Mouse (Mus musculus): ENCODE measurements around the gene H2-DMb2. TPM values are rescaled to one million over a fixed set of nuclear protein-coding genes. Genes with fewer than 3 reads are reported as not detected.
"Not testable (repeated sequence)": the region's sequence is repeated elsewhere in the genome, so short reads cannot be mapped to it uniquely, and the experiment has no call there.

H2-DMb2 gene
- polyA plus RNA-seq, 1 experiment from 2014 or later, result 0.23 TPM

DNA sequence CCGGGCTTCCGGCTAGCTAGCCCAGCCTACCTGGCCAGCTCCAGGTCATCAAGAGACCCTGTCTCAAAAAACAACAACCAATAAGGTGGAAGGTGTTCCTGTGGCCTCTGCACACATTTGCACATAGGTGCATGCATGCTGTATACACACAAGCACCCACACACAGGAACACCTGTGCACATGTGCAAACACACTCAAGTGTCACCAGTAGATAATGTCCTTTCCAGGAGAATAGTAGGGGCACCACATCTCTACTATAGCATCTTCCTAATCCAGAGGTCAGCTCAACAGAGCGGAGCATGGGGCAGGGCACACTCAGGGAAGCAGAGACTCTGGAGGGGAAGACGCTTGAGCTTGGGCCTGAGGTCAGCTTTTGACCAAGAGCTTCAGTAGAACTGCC is 1.1 kb downstream of the H2-DMb2 start:
- H3K4me2 ChIP-seq (ENCODE audit: low read depth, severe bottlenecking); DNase-seq (ENCODE audit: low spot score); H3K4me1 ChIP-seq (ENCODE audit: control insufficient read depth, insufficient read depth, low read length); H3K9ac ChIP-seq (ENCODE audit: low read length); H3K9me3 ChIP-seq (ENCODE audit: control insufficient read depth, low read length); H3K27ac ChIP-seq (replicated peaks; ENCODE audit: low read depth, low read length); H3K4me3 ChIP-seq (ENCODE audit: low read depth, low read length); H3K36me3 ChIP-seq (ENCODE audit: control insufficient read depth, insufficient read depth, low read length); ATAC-seq (ENCODE audit: insufficient number of reproducible peaks, low FRiP score, low TSS enrichment, low read depth): not testable (repeated sequence)
- peaks cover 14% of the 10 kb centered on the region for H3K27me3 ChIP-seq (ENCODE audit: control insufficient read depth, insufficient read depth, low read length)
- 83% methylated on average over 4 of the region's 4 CpGs for WGBS

DNA sequence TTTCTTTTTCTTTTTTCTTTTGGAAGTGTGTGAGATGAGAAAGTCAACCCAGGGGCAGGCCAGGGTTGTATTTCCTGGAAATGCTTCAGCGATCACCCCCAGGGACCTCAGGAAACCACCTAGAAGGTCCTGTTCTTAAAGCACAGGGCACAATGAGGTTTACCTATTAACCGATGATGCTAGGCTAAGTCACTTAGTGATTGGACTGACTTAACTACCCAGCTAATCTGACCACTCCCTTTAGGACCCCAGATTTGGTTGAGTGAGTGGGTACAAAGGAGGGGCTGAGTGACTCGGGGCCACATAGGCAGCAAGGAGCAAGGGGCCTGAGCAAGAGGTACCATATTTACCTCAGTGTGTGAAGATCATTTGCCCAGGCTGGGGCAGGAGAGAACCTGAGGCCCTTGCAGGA is 1.9 kb downstream of the H2-DMb2 start:
- 73% methylated on average over 3 of the region's 3 CpGs for WGBS
- H3K27me3 ChIP-seq (ENCODE audit: control insufficient read depth, insufficient read depth, low read length), result peaks cover 9% of the 10 kb centered on the region
- H3K27ac ChIP-seq (replicated peaks; ENCODE audit: low read depth, low read length), result no peak overlapping the region
- H3K9ac ChIP-seq (ENCODE audit: low read length), result no peak overlapping the region
- no peak for DNase-seq (ENCODE audit: low spot score)
- H3K36me3 ChIP-seq (ENCODE audit: control insufficient read depth, insufficient read depth, low read length), result no peaks in the 10 kb centered on the region
- H3K4me3 ChIP-seq (ENCODE audit: low read depth, low read length), result no peak overlapping the region
- peaks cover 5% of the 10 kb centered on the region; the same call in 1 of the 2 replicates for H3K4me1 ChIP-seq (ENCODE audit: control insufficient read depth, insufficient read depth, low read length)
- H3K4me2 ChIP-seq (ENCODE audit: low read depth, severe bottlenecking), result no peak overlapping the region
- ATAC-seq (ENCODE audit: insufficient number of reproducible peaks, low FRiP score, low TSS enrichment, low read depth), result no peak
- H3K9me3 ChIP-seq (ENCODE audit: control insufficient read depth, low read length), result no peaks in the 10 kb centered on the region

DNA sequence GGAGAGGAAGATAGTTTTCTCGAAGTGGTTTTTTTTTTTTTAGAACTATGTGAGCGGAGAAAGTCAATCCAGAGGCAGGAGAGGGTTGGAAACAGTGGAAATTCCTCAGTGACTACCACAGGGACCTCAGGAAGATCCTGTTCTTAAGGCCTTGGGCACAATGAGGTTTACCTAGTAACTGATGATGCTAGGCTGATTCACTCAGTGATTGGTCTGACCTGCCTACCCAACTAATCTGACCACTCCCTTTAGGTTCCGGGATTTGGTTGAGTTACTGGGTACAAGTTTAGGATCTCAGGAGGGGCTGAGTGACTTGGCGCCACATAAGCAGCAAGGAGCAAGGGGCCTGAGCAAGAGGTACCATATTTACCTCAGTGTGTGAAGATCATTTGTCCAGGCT is 9.8 kb downstream of the H2-DMb2 start, which contains the start of gene H2-DMb1:
Gene H2-DMb1 (plus strand): TSS at position 150 of the 400 bp plus-strand sequence.
- Histone ChIP-seq H3K27me3 (ENCODE audit: control insufficient read depth, insufficient read depth, low read length) (no peaks in the 10 kb centered on the region), H3K9me3 (ENCODE audit: control insufficient read depth, low read length) (no peaks in the 10 kb centered on the region), H3K4me3 (ENCODE audit: low read depth, low read length) (no peak within 1 kb of the TSS), H3K9ac (ENCODE audit: low read length) (no peak within 1 kb of the TSS), H3K27ac (replicated peaks; ENCODE audit: low read depth, low read length) (no peak within 1 kb of the TSS), H3K4me1 (ENCODE audit: control insufficient read depth, insufficient read depth, low read length) (no peaks in the 10 kb centered on the region), H3K4me2 (ENCODE audit: low read depth, severe bottlenecking) (no peak within 1 kb of the TSS), H3K36me3 (ENCODE audit: control insufficient read depth, insufficient read depth, low read length) (no peaks in the 10 kb centered on the region)
- ATAC-seq (ENCODE audit: insufficient number of reproducible peaks, low FRiP score, low TSS enrichment, low read depth) (no peak), DNase-seq (ENCODE audit: low spot score) (peak; percentile 28)
- WGBS, result 72% methylated on average over 4 of the region's 4 CpGs

- 56% methylated on average over 5 of the region's 5 CpGs for WGBS
- ATAC-seq (ENCODE audit: insufficient number of reproducible peaks, low FRiP score, low TSS enrichment, low read depth) (no peak), DNase-seq (ENCODE audit: low spot score) (no peak)
Observed at GRCm38 (mm10) chr17:34155534-34155933, 12.4 kb downstream of the H2-DMb2 start.

GRCm38 (mm10) chr17:34164202-34164895 is 21.2 kb downstream of the H2-DMb2 start:
- ATAC-seq (ENCODE audit: insufficient number of reproducible peaks, low FRiP score, low TSS enrichment, low read depth), result no peak
- Histone ChIP-seq H3K4me2 (ENCODE audit: low read depth, severe bottlenecking) (no peak overlapping the region), H3K9me3 (ENCODE audit: control insufficient read depth, low read length) (no peaks in the 10 kb centered on the region; the same call in 1 of the 2 replicates), H3K9ac (ENCODE audit: low read length) (no peak overlapping the region), H3K4me1 (ENCODE audit: control insufficient read depth, insufficient read depth, low read length) (no peaks in the 10 kb centered on the region), H3K27ac (replicated peaks; ENCODE audit: low read depth, low read length) (no peak overlapping the region), H3K36me3 (ENCODE audit: control insufficient read depth, insufficient read depth, low read length) (no peaks in the 10 kb centered on the region), H3K4me3 (ENCODE audit: low read depth, low read length) (no peak overlapping the region), H3K27me3 (ENCODE audit: control insufficient read depth, insufficient read depth, low read length) (peaks cover 3% of the 10 kb centered on the region; the same call in 1 of the 2 replicates)
- peak; percentile 29 for DNase-seq (ENCODE audit: low spot score)
- WGBS, result 47% methylated on average over 9 of the region's 9 CpGs

More at GRCm38 (mm10) chr17:34155534-34155933, 12.4 kb downstream of the H2-DMb2 start:
- H3K9me3 ChIP-seq (ENCODE audit: control insufficient read depth, low read length), result no peaks in the 10 kb centered on the region
- H3K4me1 ChIP-seq (ENCODE audit: control insufficient read depth, insufficient read depth, low read length), result no peaks in the 10 kb centered on the region
- no peak overlapping the region for H3K27ac ChIP-seq (replicated peaks; ENCODE audit: low read depth, low read length)
- H3K36me3 ChIP-seq (ENCODE audit: control insufficient read depth, insufficient read depth, low read length), result no peaks in the 10 kb centered on the region
- H3K4me3 ChIP-seq (ENCODE audit: low read depth, low read length), result no peak overlapping the region
- H3K9ac ChIP-seq (ENCODE audit: low read length), result no peak overlapping the region
- H3K27me3 ChIP-seq (ENCODE audit: control insufficient read depth, insufficient read depth, low read length), result no peaks in the 10 kb centered on the region
- no peak overlapping the region for H3K4me2 ChIP-seq (ENCODE audit: low read depth, severe bottlenecking)

- Histone ChIP-seq H3K36me3 (ENCODE audit: control insufficient read depth, insufficient read depth, low read length) (no peaks in the 10 kb centered on the region), H3K9me3 (ENCODE audit: control insufficient read depth, low read length) (no peaks in the 10 kb centered on the region; the same call in 1 of the 2 replicates), H3K9ac (ENCODE audit: low read length) (no peak overlapping the region), H3K4me3 (ENCODE audit: low read depth, low read length) (no peak overlapping the region), H3K27ac (replicated peaks; ENCODE audit: low read depth, low read length) (no peak overlapping the region), H3K4me2 (ENCODE audit: low read depth, severe bottlenecking) (no peak overlapping the region), H3K27me3 (ENCODE audit: control insufficient read depth, insufficient read depth, low read length) (peaks cover 3% of the 10 kb centered on the region; the same call in 1 of the 2 replicates), H3K4me1 (ENCODE audit: control insufficient read depth, insufficient read depth, low read length) (no peaks in the 10 kb centered on the region)
- WGBS, result 80% methylated on average over 6 of the region's 6 CpGs
- DNase-seq (ENCODE audit: low spot score), result no peak
- ATAC-seq (ENCODE audit: insufficient number of reproducible peaks, low FRiP score, low TSS enrichment, low read depth), result no peak
Observed at GRCm38 (mm10) chr17:34165033-34165730, 22.1 kb downstream of the H2-DMb2 start.

GRCm38 (mm10) chr17:34169279-34169678 is 26.2 kb downstream of the H2-DMb2 start:
- peaks cover 3% of the 10 kb centered on the region; the same call in 1 of the 2 replicates for H3K27me3 ChIP-seq (ENCODE audit: control insufficient read depth, insufficient read depth, low read length)
- H3K9ac ChIP-seq (ENCODE audit: low read length), result no peak overlapping the region
- WGBS, result 0% methylated on average over 2 of the region's 2 CpGs
- ATAC-seq (ENCODE audit: insufficient number of reproducible peaks, low FRiP score, low TSS enrichment, low read depth) (no peak), DNase-seq (ENCODE audit: low spot score) (peak; percentile 45)
- H3K4me2 ChIP-seq (ENCODE audit: low read depth, severe bottlenecking), result no peak overlapping the region
- H3K9me3 ChIP-seq (ENCODE audit: control insufficient read depth, low read length), result no peaks in the 10 kb centered on the region
- no peaks in the 10 kb centered on the region for H3K36me3 ChIP-seq (ENCODE audit: control insufficient read depth, insufficient read depth, low read length)
- no peaks in the 10 kb centered on the region for H3K4me1 ChIP-seq (ENCODE audit: control insufficient read depth, insufficient read depth, low read length)
- H3K27ac ChIP-seq (replicated peaks; ENCODE audit: low read depth, low read length), result no peak overlapping the region
- no peak overlapping the region for H3K4me3 ChIP-seq (ENCODE audit: low read depth, low read length)

DNA sequence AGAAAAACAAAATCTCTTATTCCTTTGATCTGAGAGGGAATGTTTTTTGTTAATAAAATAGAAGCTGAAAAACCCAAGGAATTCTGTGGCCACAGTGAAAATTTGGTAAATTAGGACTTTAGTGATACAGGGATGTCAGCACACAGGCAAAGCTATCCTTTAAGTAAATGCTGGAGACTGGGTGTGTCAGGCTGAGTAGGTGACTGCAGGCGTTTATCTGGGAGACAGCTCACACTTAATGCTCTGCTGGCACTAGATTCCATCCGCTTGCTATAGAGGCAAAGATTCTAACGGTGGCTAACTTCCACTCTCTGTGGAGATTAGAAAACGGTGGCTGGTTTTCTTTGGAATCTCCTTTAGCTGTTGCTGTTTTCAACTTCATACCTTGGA is 27.4 kb downstream of the H2-DMb2 start:
- no peak for ATAC-seq (ENCODE audit: insufficient number of reproducible peaks, low FRiP score, low TSS enrichment, low read depth)
- Histone ChIP-seq H3K4me2 (ENCODE audit: low read depth, severe bottlenecking) (no peak overlapping the region), H3K4me3 (ENCODE audit: low read depth, low read length) (no peak overlapping the region), H3K27me3 (ENCODE audit: control insufficient read depth, insufficient read depth, low read length) (peaks cover 3% of the 10 kb centered on the region; the same call in 1 of the 2 replicates), H3K36me3 (ENCODE audit: control insufficient read depth, insufficient read depth, low read length) (no peaks in the 10 kb centered on the region), H3K4me1 (ENCODE audit: control insufficient read depth, insufficient read depth, low read length) (no peaks in the 10 kb centered on the region), H3K9me3 (ENCODE audit: control insufficient read depth, low read length) (no peaks in the 10 kb centered on the region), H3K27ac (replicated peaks; ENCODE audit: low read depth, low read length) (no peak overlapping the region), H3K9ac (ENCODE audit: low read length) (no peak overlapping the region)
- 26% methylated on average over 4 of the region's 4 CpGs for WGBS
- no peak for DNase-seq (ENCODE audit: low spot score)
